Mouse (Mus musculus): Measurements from ENCODE around the gene Pabpc6.

GRCm38 (mm10) chr17:9680741-9681140 is 11.2 kb upstream of the Pabpc6 start:
- TF ChIP-seq CTCF (IDR thresholded peaks at IDR 0.05; ENCODE audit: borderline replicate concordance, insufficient read depth, low read depth, low read length): no peak
- no peak for TF ChIP-seq POLR2A (IDR thresholded peaks at IDR 0.05; ENCODE audit: borderline replicate concordance, insufficient read depth, low read length)

Measured in cerebellum, adult 2 months (tissue).